ENCODE assay signal across 13 mouse cellular contexts in genomic region chr3:52754978-52755377, GRCm38 (mm10).
DNase-seq lines count a peak whose midpoint lies in the region; ATAC-seq and TF ChIP-seq lines count a peak whose summit lies in the region.
"Had no signal": no experiment of that assay in that cellular context is flagged by ENCODE, and none has a peak within 500 bp of the region (broad histone marks: within the 10 kb centered on the region; RNA-seq: fewer than 3 reads in every experiment).

No protein-coding gene starts in this region.

- no peak overlapping the region for H3K9ac ChIP-seq in forebrain, embryonic 14.5 days (ENCODE audit: low read length)
- H3K9ac ChIP-seq: heart, embryonic 13.5 days; hindbrain, embryonic 15.5 days; limb, embryonic 12.5 days; midbrain, embryonic 13.5 days; neural tube, embryonic 13.5 days had no signal

- H3K36me3 ChIP-seq in forebrain, embryonic 14.5 days (ENCODE audit: control insufficient read depth, insufficient read depth, low read length) = no peaks in the 10 kb centered on the region
- H3K36me3 ChIP-seq: heart, embryonic 13.5 days; hindbrain, embryonic 15.5 days; limb, embryonic 12.5 days; midbrain, embryonic 13.5 days; neural tube, embryonic 13.5 days had no signal

- peak overlapping the region; percentile 40 for H3K27ac ChIP-seq in bone marrow, adult 2 months (ENCODE audit: control insufficient read depth, insufficient read depth, low read depth, low read length, poor library complexity)
- H3K27ac ChIP-seq in forebrain, embryonic 14.5 days (ENCODE audit: low read depth, low read length) = no peak overlapping the region
- H3K27ac ChIP-seq: heart, embryonic 13.5 days; hindbrain, embryonic 15.5 days; limb, embryonic 12.5 days; midbrain, embryonic 13.5 days; neural tube, embryonic 13.5 days had no signal

- no peak for ATAC-seq in forebrain, embryonic 14.5 days
- ATAC-seq: midbrain, embryonic 13.5 days had no signal

- TF ChIP-seq CTCF in bone marrow, adult 2 months (IDR thresholded peaks at IDR 0.05; ENCODE audit: control insufficient read depth, insufficient read depth, low read length) = no peak

- 22% methylated on average over 6 of the region's 6 CpGs for WGBS in bone marrow, adult 2 months
- WGBS in forebrain, embryonic 14.5 days = 69% methylated on average over 6 of the region's 6 CpGs

- intact Hi-C loops in left cerebral cortex, postnatal 25 days (cut with DNase I) = no loop called here

- no peak for TF ChIP-seq POLR2A in bone marrow, adult 2 months (IDR thresholded peaks at IDR 0.05; ENCODE audit: borderline replicate concordance, control insufficient read depth, low read depth, low read length)

- no peak overlapping the region for H3K4me3 ChIP-seq in bone marrow, adult 2 months (replicated peaks; ENCODE audit: control insufficient read depth, low read depth, low read length)
- H3K4me3 ChIP-seq in forebrain, embryonic 14.5 days (ENCODE audit: low read depth, low read length) = no peak overlapping the region
- H3K4me3 ChIP-seq: heart, embryonic 13.5 days; hindbrain, embryonic 15.5 days; limb, embryonic 12.5 days; midbrain, embryonic 13.5 days; neural tube, embryonic 13.5 days had no signal

- no peaks in the 10 kb centered on the region for H3K27me3 ChIP-seq in forebrain, embryonic 14.5 days (replicated peaks; ENCODE audit: control insufficient read depth, insufficient read depth, low read length)
- H3K27me3 ChIP-seq: heart, embryonic 13.5 days; hindbrain, embryonic 15.5 days; limb, embryonic 12.5 days had no signal

- no peak overlapping the region for H3K4me2 ChIP-seq in forebrain, embryonic 14.5 days (ENCODE audit: low read length)
- H3K4me2 ChIP-seq: heart, embryonic 13.5 days; hindbrain, embryonic 15.5 days; limb, embryonic 12.5 days; midbrain, embryonic 13.5 days; neural tube, embryonic 13.5 days had no signal

- peaks cover 3% of the 10 kb centered on the region; the same call in 1 of the 2 replicates for H3K4me1 ChIP-seq in bone marrow, adult 2 months (ENCODE audit: control insufficient read depth, insufficient read depth, low read length)
- no peaks in the 10 kb centered on the region for H3K4me1 ChIP-seq in forebrain, embryonic 14.5 days (ENCODE audit: control insufficient read depth, insufficient read depth, low read length)
- H3K4me1 ChIP-seq: heart, embryonic 13.5 days; hindbrain, embryonic 15.5 days; limb, embryonic 12.5 days; midbrain, embryonic 13.5 days; neural tube, embryonic 13.5 days had no signal

- H3K9me3 ChIP-seq in forebrain, embryonic 14.5 days (replicated peaks; ENCODE audit: control insufficient read depth, low read length) = no peaks in the 10 kb centered on the region
- H3K9me3 ChIP-seq: heart, embryonic 13.5 days; hindbrain, embryonic 15.5 days; limb, embryonic 12.5 days; midbrain, embryonic 13.5 days; neural tube, embryonic 13.5 days had no signal

- DNase-seq in adrenal gland, adult 2 months = peak; percentile 25
- DNase-seq in adrenal gland, postnatal 25 days = no peak
- peak; percentile 82 for DNase-seq in kidney, adult 9 months
- peak; percentile 24 for DNase-seq in naive thymus-derived CD4-positive, alpha-beta T cell, adult 2 months (ENCODE audit: low read depth)
- DNase-seq in left cerebral cortex, postnatal 25 days (ENCODE audit: low spot score in 2 of 2) = no peak
- DNase-seq in forebrain, embryonic 14.5 days (ENCODE audit: low spot score) = no peak
- no peak for DNase-seq in urinary bladder, postnatal 10 days (ENCODE audit: low spot score)

Comparison
In these comparisons a context has a peak if more than half of its experiments do, and no peak if none do; other contexts are left out.
1. DNase-seq: peak in adrenal gland, adult 2 months (single experiment), kidney, adult 9 months (single experiment) and naive thymus-derived CD4-positive, alpha-beta T cell, adult 2 months (single experiment); none in adrenal gland, postnatal 25 days (single experiment), left cerebral cortex, postnatal 25 days (0 of 2), forebrain, embryonic 14.5 days (single experiment) and urinary bladder, postnatal 10 days (single experiment).